Mouse (Mus musculus): Measurements from ENCODE around the gene Vmo1. TPM values are rescaled to one million over a fixed set of nuclear protein-coding genes. Genes with fewer than 3 reads are reported as not detected.

Vmo1 gene
- polyA plus RNA-seq, 1 experiment from 2014 or later = 0.39 TPM

GRCm38 (mm10) chr11:70516352-70516751, 1.9 kb upstream of the Vmo1 start:
- no peak overlapping the region for H3K27ac ChIP-seq (ENCODE audit: low read length)
- WGBS = 23% methylated on average over 2 of the region's 2 CpGs

DNA sequence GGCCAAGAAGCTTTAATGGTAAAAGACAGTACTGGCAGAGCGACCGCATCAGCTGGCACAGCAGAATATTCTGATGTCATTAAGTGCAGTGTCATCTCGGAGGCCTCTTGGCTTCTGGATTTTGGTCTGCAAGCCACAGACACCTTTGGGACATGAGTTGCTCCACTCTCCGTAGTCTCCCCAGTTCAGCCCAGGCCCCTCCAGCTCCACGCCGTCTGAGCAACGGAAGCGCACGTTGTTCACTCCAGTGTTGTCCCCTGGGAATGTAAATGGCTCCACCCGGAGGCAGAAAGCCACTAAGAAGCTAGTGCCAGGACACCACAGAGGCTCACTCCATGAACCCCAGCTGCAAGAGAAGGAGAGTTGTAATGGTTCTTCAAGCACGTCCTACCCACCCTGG, 896 bp downstream of the Vmo1 start:
- H3K27ac ChIP-seq (ENCODE audit: low read length) = no peak overlapping the region
- no peak overlapping the region for H3K9ac ChIP-seq (replicated peaks; ENCODE audit: low read depth, low read length)
- no peaks in the 10 kb centered on the region for H3K27me3 ChIP-seq (ENCODE audit: control insufficient read depth, insufficient read depth, low read length)
- no peak overlapping the region for H3K4me2 ChIP-seq (replicated peaks; ENCODE audit: low read depth, low read length)
- H3K9me3 ChIP-seq (ENCODE audit: control insufficient read depth, low read depth, low read length) = no peaks in the 10 kb centered on the region
- H3K4me1 ChIP-seq (ENCODE audit: control insufficient read depth, insufficient read depth, low read length) = peaks cover 3% of the 10 kb centered on the region; the same call in 1 of the 2 replicates
- no peak for ATAC-seq (ENCODE audit: insufficient number of reproducible peaks, insufficient read depth, low FRiP score, low read depth)
- no peaks in the 10 kb centered on the region for H3K36me3 ChIP-seq (ENCODE audit: control insufficient read depth, insufficient read depth, low read length)
- WGBS = 57% methylated on average over 11 of the region's 11 CpGs
- H3K4me3 ChIP-seq (ENCODE audit: low read depth, low read length) = no peak overlapping the region

More at GRCm38 (mm10) chr11:70516352-70516751, 1.9 kb upstream of the Vmo1 start:
- Histone ChIP-seq H3K4me1 (ENCODE audit: control insufficient read depth, insufficient read depth, low read length) (0 out of 2 replicates have a peak, but pooled peaks cover 5% of the 10 kb centered on the region), H3K9ac (replicated peaks; ENCODE audit: low read depth, low read length) (no peak overlapping the region), H3K27me3 (ENCODE audit: control insufficient read depth, insufficient read depth, low read length) (no peaks in the 10 kb centered on the region), H3K4me2 (replicated peaks; ENCODE audit: low read depth, low read length) (no peak overlapping the region), H3K9me3 (ENCODE audit: control insufficient read depth, low read depth, low read length) (no peaks in the 10 kb centered on the region), H3K4me3 (ENCODE audit: low read depth, low read length) (no peak overlapping the region), H3K36me3 (ENCODE audit: control insufficient read depth, insufficient read depth, low read length) (no peaks in the 10 kb centered on the region)
- no peak for ATAC-seq (ENCODE audit: insufficient number of reproducible peaks, insufficient read depth, low FRiP score, low read depth)

GRCm38 (mm10) chr11:70512709-70513342, 1.6 kb downstream of the Vmo1 start:
- Histone ChIP-seq H3K4me1 (ENCODE audit: control insufficient read depth, insufficient read depth, low read length) (peaks cover 3% of the 10 kb centered on the region; the same call in 1 of the 2 replicates), H3K27me3 (ENCODE audit: control insufficient read depth, insufficient read depth, low read length) (no peaks in the 10 kb centered on the region), H3K4me2 (replicated peaks; ENCODE audit: low read depth, low read length) (no peak overlapping the region), H3K27ac (ENCODE audit: low read length) (no peak overlapping the region), H3K36me3 (ENCODE audit: control insufficient read depth, insufficient read depth, low read length) (no peaks in the 10 kb centered on the region), H3K9ac (replicated peaks; ENCODE audit: low read depth, low read length) (no peak overlapping the region), H3K9me3 (ENCODE audit: control insufficient read depth, low read depth, low read length) (no peaks in the 10 kb centered on the region), H3K4me3 (ENCODE audit: low read depth, low read length) (no peak overlapping the region)
- ATAC-seq (ENCODE audit: insufficient number of reproducible peaks, insufficient read depth, low FRiP score, low read depth) = no peak
- 76% methylated on average over 7 of the region's 7 CpGs for WGBS

- Histone ChIP-seq H3K4me3 (ENCODE audit: low read depth, low read length) (no peak overlapping the region), H3K9ac (replicated peaks; ENCODE audit: low read depth, low read length) (no peak overlapping the region), H3K36me3 (ENCODE audit: control insufficient read depth, insufficient read depth, low read length) (no peaks in the 10 kb centered on the region), H3K9me3 (ENCODE audit: control insufficient read depth, low read depth, low read length) (no peaks in the 10 kb centered on the region), H3K4me2 (replicated peaks; ENCODE audit: low read depth, low read length) (no peak overlapping the region), H3K27me3 (ENCODE audit: control insufficient read depth, insufficient read depth, low read length) (no peaks in the 10 kb centered on the region), H3K27ac (ENCODE audit: low read length) (no peak overlapping the region), H3K4me1 (ENCODE audit: control insufficient read depth, insufficient read depth, low read length) (peaks cover 3% of the 10 kb centered on the region; the same call in 1 of the 2 replicates)
- no peak for ATAC-seq (ENCODE audit: insufficient number of reproducible peaks, insufficient read depth, low FRiP score, low read depth)
- 92% methylated on average over 7 of the region's 7 CpGs for WGBS
Measured at GRCm38 (mm10) chr11:70511825-70512224, 2.6 kb downstream of the Vmo1 start.

DNA sequence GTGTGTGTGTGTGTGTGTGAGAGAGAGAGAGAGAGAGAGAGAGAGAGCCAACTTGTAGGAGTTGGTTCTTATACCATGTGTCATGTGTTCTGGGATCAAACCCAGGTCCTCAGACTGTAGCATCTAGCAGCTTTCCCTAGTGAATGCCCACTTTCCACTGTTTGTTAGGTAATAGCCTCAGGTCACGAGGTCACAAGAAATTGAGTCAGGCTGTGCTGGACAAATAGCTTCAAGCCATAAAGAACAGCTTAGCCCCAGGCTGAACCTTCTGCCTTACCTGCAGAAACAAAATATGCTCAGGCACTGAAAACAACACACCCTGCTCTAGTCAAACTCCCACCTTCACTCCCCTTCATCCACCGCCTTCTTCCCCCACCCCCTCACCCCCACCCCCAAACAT, 3.2 kb downstream of the Vmo1 start:
- Histone ChIP-seq H3K27ac (ENCODE audit: low read length) (no peak overlapping the region), H3K4me2 (replicated peaks; ENCODE audit: low read depth, low read length) (no peak overlapping the region), H3K27me3 (ENCODE audit: control insufficient read depth, insufficient read depth, low read length) (no peaks in the 10 kb centered on the region), H3K9ac (replicated peaks; ENCODE audit: low read depth, low read length) (no peak overlapping the region), H3K36me3 (ENCODE audit: control insufficient read depth, insufficient read depth, low read length) (no peaks in the 10 kb centered on the region), H3K4me1 (ENCODE audit: control insufficient read depth, insufficient read depth, low read length) (peaks cover 3% of the 10 kb centered on the region; the same call in 1 of the 2 replicates), H3K4me3 (ENCODE audit: low read depth, low read length) (no peak overlapping the region), H3K9me3 (ENCODE audit: control insufficient read depth, low read depth, low read length) (no peaks in the 10 kb centered on the region)
- no peak for ATAC-seq (ENCODE audit: insufficient number of reproducible peaks, insufficient read depth, low FRiP score, low read depth)
- 60% methylated on average over 2 of the region's 2 CpGs for WGBS

- Histone ChIP-seq H3K4me1 (ENCODE audit: control insufficient read depth, insufficient read depth, low read length) (peaks cover 3% of the 10 kb centered on the region; the same call in 1 of the 2 replicates), H3K36me3 (ENCODE audit: control insufficient read depth, insufficient read depth, low read length) (no peaks in the 10 kb centered on the region), H3K27me3 (ENCODE audit: control insufficient read depth, insufficient read depth, low read length) (no peaks in the 10 kb centered on the region), H3K4me2 (replicated peaks; ENCODE audit: low read depth, low read length) (no peak overlapping the region), H3K9ac (replicated peaks; ENCODE audit: low read depth, low read length) (no peak overlapping the region), H3K27ac (ENCODE audit: low read length) (no peak overlapping the region), H3K4me3 (ENCODE audit: low read depth, low read length) (no peak overlapping the region), H3K9me3 (ENCODE audit: control insufficient read depth, low read depth, low read length) (no peaks in the 10 kb centered on the region)
- 10% methylated on average over 19 of the region's 19 CpGs for WGBS
- ATAC-seq (ENCODE audit: insufficient number of reproducible peaks, insufficient read depth, low FRiP score, low read depth) = 0 out of 2 replicates have a peak, but pooled peaks have one; percentile 34
Measured at GRCm38 (mm10) chr11:70509753-70510564, 4.5 kb downstream of the Vmo1 start.

GRCm38 (mm10) chr11:70506962-70507515, 7.4 kb downstream of the Vmo1 start:
- no peak for ATAC-seq (ENCODE audit: insufficient number of reproducible peaks, insufficient read depth, low FRiP score, low read depth)
- H3K27me3 ChIP-seq (ENCODE audit: control insufficient read depth, insufficient read depth, low read length) = no peaks in the 10 kb centered on the region
- H3K36me3 ChIP-seq (ENCODE audit: control insufficient read depth, insufficient read depth, low read length) = no peaks in the 10 kb centered on the region
- no peak overlapping the region for H3K4me3 ChIP-seq (ENCODE audit: low read depth, low read length)
- peaks cover 3% of the 10 kb centered on the region; the same call in 1 of the 2 replicates for H3K4me1 ChIP-seq (ENCODE audit: control insufficient read depth, insufficient read depth, low read length)
- H3K27ac ChIP-seq (ENCODE audit: low read length) = no peak overlapping the region
- H3K9me3 ChIP-seq (ENCODE audit: control insufficient read depth, low read depth, low read length) = no peaks in the 10 kb centered on the region
- no peak overlapping the region for H3K4me2 ChIP-seq (replicated peaks; ENCODE audit: low read depth, low read length)
- no peak overlapping the region for H3K9ac ChIP-seq (replicated peaks; ENCODE audit: low read depth, low read length)
- WGBS = 73% methylated on average over 7 of the region's 7 CpGs

DNA sequence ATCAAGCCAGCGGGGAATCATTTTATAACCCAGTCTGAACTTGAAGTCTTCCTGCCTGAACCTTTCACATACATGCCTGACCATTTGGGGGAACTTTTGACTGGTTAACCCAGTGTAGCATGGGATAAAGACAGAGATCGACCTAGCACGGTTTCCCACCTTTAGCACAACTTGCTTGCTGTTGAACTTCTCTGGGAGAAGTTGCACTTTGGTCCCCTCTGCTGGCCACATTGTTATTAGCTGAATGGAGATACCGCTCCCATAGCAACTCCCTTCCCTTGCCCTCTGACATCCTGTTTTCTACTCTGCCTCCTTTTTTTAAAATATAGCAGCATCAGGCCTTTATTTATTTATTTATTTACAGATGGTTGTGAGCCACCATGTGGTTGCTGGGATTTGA, 8.0 kb downstream of the Vmo1 start:
- no peak overlapping the region for H3K4me3 ChIP-seq (ENCODE audit: low read depth, low read length)
- no peak for ATAC-seq (ENCODE audit: insufficient number of reproducible peaks, insufficient read depth, low FRiP score, low read depth)

More for the DNA sequence above, 8.0 kb downstream of the Vmo1 start:
- Histone ChIP-seq H3K27me3 (ENCODE audit: control insufficient read depth, insufficient read depth, low read length) (no peaks in the 10 kb centered on the region), H3K27ac (ENCODE audit: low read length) (no peak overlapping the region), H3K9me3 (ENCODE audit: control insufficient read depth, low read depth, low read length) (no peaks in the 10 kb centered on the region), H3K4me2 (replicated peaks; ENCODE audit: low read depth, low read length) (no peak overlapping the region), H3K4me1 (ENCODE audit: control insufficient read depth, insufficient read depth, low read length) (peaks cover 3% of the 10 kb centered on the region; the same call in 1 of the 2 replicates), H3K9ac (replicated peaks; ENCODE audit: low read depth, low read length) (no peak overlapping the region), H3K36me3 (ENCODE audit: control insufficient read depth, insufficient read depth, low read length) (no peaks in the 10 kb centered on the region)
- 24% methylated on average over 4 of the region's 4 CpGs for WGBS

Measured in stomach, embryonic 14.5 days (tissue).